Mouse (Mus musculus): ENCODE data around the gene Tecr. TPM values are rescaled to one million over a fixed set of nuclear protein-coding genes. Genes with fewer than 3 reads are reported as not detected.

The Tecr gene
- total and polyA plus RNA-seq, 3 experiments: 145 to 305 (median 216) TPM

DNA sequence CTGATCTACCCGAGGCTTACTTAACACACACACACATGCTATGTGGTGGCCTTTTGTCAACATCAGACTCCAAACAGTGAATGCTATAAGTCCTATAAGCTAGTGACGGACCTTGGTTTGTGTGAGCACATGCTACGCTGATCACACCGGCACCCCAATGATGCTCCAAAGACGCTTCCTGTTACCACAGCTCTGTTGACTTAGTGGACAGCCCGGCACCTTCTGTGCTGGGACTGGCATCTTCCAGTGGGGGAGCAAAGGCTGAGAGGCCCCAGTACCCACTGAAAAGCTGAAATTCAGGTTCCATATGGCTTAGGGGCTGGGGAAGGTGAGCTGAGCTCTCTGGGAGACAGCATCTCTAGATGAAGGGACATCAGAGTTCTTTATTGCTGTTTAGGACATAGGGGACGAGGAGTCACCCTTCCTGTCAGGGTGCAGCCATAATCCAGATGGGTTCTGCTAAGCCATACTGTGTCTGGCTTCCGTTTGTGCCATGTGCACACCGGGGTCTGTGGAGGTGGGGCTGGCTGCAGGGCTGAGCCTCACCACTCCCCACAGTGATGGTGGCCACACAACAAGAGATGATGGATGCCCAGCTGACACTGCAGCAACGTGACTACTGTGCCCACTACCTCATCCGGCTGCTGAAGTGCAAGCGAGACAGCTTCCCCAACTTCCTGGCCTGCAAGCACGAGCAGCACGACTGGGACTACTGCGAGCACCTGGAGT is 37.3 kb downstream of the Tecr start:
- Histone ChIP-seq H3K4me3 (ENCODE audit: low read depth, low read length) (no peak overlapping the region), H3K4me1 (ENCODE audit: insufficient read depth, low read depth, low read length) (peaks cover 67% of the 10 kb centered on the region), H3K27me3 (ENCODE audit: insufficient read depth, low read length) (no peaks in the 10 kb centered on the region), H3K36me3 (replicated peaks) (peaks cover 74% of the 10 kb centered on the region), H3K9me3 (replicated peaks) (no peaks in the 10 kb centered on the region)
- DNase-seq (ENCODE audit: low spot score) (no peak), ATAC-seq (ENCODE audit: extremely low read depth, insufficient number of reproducible peaks, low FRiP score, poor library complexity, severe bottlenecking) (no peak)
- no peak for TF ChIP-seq GATA2 (IDR thresholded peaks at IDR 0.05; ENCODE audit: borderline replicate concordance, low read depth, low read length)
- TF ChIP-seq GATA1 (IDR thresholded peaks at IDR 0.05; ENCODE audit: borderline replicate concordance, low read length): no peak
- TF ChIP-seq CTCF (IDR thresholded peaks at IDR 0.05; ENCODE audit: low read depth, low read length): no peak
- no peak for TF ChIP-seq POLR2AphosphoS5 (IDR thresholded peaks at IDR 0.05; ENCODE audit: insufficient replicate concordance, low read depth, low read length)

DNA sequence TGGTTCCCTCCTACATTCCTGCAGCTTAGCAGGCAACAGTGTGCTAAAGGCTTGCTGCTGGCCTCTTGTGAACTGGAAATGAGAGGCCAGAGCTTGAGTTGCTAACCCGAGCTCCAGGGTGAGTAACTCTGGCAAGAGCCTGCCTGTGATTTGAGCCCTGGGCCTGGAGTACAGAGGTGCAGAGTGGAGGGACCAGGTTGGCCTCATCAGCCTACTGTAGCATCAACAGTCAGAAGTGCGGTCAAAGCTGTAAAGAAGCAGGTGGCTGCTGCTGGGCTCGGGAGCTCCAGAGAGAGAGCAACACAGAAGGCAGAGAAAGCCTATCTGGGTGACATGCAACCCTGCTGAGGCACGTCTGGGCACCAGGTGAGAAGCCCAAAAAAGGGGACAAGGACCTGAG is 38.6 kb downstream of the Tecr start:
- peaks cover 61% of the 10 kb centered on the region for H3K4me1 ChIP-seq (ENCODE audit: insufficient read depth, low read depth, low read length)
- H3K9me3 ChIP-seq (replicated peaks): no peaks in the 10 kb centered on the region
- ATAC-seq (ENCODE audit: extremely low read depth, insufficient number of reproducible peaks, low FRiP score, poor library complexity, severe bottlenecking) (no peak), DNase-seq (ENCODE audit: low spot score) (no peak)
- H3K4me3 ChIP-seq (ENCODE audit: low read depth, low read length): no peak overlapping the region
- peaks cover 62% of the 10 kb centered on the region for H3K36me3 ChIP-seq (replicated peaks)
- H3K27me3 ChIP-seq (ENCODE audit: insufficient read depth, low read length): no peaks in the 10 kb centered on the region
- TF ChIP-seq POLR2AphosphoS5 (IDR thresholded peaks at IDR 0.05; ENCODE audit: insufficient replicate concordance, low read depth, low read length) (no peak), GATA1 (IDR thresholded peaks at IDR 0.05; ENCODE audit: borderline replicate concordance, low read length) (no peak), CTCF (IDR thresholded peaks at IDR 0.05; ENCODE audit: low read depth, low read length) (no peak)

DNA sequence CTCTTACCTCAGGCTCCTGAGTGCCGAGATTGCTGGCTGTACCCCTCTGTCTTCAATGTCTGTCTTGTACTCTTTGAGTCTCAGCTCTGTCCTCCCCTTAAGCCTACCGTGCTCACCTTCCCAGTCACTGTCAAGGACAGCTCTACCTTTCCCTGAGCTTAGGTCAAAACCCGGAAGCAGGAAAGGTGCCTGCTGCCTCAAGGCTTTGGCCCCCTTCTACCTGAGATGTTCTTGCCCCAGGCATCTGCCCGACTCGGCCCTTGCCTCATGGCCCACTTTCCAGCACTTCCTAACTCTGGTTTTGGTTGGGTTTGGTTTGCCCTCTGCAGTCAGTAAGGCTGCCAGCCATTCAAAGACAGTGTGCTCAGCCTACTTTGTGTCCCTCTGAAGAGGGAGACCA is 39.0 kb downstream of the Tecr start:
- H3K9me3 ChIP-seq (replicated peaks): no peaks in the 10 kb centered on the region
- H3K36me3 ChIP-seq (replicated peaks): peaks cover 58% of the 10 kb centered on the region
- TF ChIP-seq TAL1 (conservative IDR thresholded peaks at IDR 0.05; ENCODE audit: low read depth, low read length) (no peak), GATA2 (IDR thresholded peaks at IDR 0.05; ENCODE audit: borderline replicate concordance, low read depth, low read length) (no peak), POLR2AphosphoS5 (IDR thresholded peaks at IDR 0.05; ENCODE audit: insufficient replicate concordance, low read depth, low read length) (no peak), GATA1 (IDR thresholded peaks at IDR 0.05; ENCODE audit: borderline replicate concordance, low read length) (no peak), CTCF (IDR thresholded peaks at IDR 0.05; ENCODE audit: low read depth, low read length) (no peak)
- ATAC-seq (ENCODE audit: extremely low read depth, insufficient number of reproducible peaks, low FRiP score, poor library complexity, severe bottlenecking) (no peak), DNase-seq (ENCODE audit: low spot score) (no peak)
- peaks cover 57% of the 10 kb centered on the region for H3K4me1 ChIP-seq (ENCODE audit: insufficient read depth, low read depth, low read length)
- H3K4me3 ChIP-seq (ENCODE audit: low read depth, low read length): no peak overlapping the region
- H3K27me3 ChIP-seq (ENCODE audit: insufficient read depth, low read length): no peaks in the 10 kb centered on the region

DNA sequence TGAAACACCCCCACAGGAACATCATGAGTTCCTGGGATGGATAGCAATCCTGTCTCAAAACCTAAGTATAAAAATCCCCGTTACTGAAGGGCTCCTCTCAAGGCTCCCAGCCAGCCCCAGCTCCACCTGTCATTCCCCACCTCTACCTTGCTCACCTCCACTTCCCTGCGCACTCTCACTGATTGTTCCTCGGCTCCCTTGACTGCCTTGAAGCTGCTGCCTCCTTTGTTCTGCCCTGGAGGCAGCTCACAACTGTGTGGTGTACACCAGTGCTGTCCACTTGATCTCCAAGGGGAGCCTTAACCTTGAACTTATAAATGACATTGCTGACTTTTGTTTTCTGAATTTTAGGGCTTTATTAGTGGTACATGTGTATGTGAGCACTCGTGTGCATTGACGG is 39.6 kb downstream of the Tecr start:
- no peaks in the 10 kb centered on the region for H3K27me3 ChIP-seq (ENCODE audit: insufficient read depth, low read length)
- peaks cover 52% of the 10 kb centered on the region for H3K4me1 ChIP-seq (ENCODE audit: insufficient read depth, low read depth, low read length)
- ATAC-seq (ENCODE audit: extremely low read depth, insufficient number of reproducible peaks, low FRiP score, poor library complexity, severe bottlenecking): no peak
- peak overlapping the region; percentile 85; the same call in 1 of the 2 replicates for H3K4me3 ChIP-seq (ENCODE audit: low read depth, low read length)
- H3K9me3 ChIP-seq (replicated peaks): no peaks in the 10 kb centered on the region
- H3K36me3 ChIP-seq (replicated peaks): peaks cover 51% of the 10 kb centered on the region
- DNase-seq (ENCODE audit: low spot score): no peak
- TF ChIP-seq CTCF (IDR thresholded peaks at IDR 0.05; ENCODE audit: low read depth, low read length): no peak
- TF ChIP-seq POLR2AphosphoS5 (IDR thresholded peaks at IDR 0.05; ENCODE audit: insufficient replicate concordance, low read depth, low read length): no peak
- no peak for TF ChIP-seq GATA2 (IDR thresholded peaks at IDR 0.05; ENCODE audit: borderline replicate concordance, low read depth, low read length)
- no peak for TF ChIP-seq TAL1 (conservative IDR thresholded peaks at IDR 0.05; ENCODE audit: low read depth, low read length)
- TF ChIP-seq GATA1 (IDR thresholded peaks at IDR 0.05; ENCODE audit: borderline replicate concordance, low read length): no peak

DNA sequence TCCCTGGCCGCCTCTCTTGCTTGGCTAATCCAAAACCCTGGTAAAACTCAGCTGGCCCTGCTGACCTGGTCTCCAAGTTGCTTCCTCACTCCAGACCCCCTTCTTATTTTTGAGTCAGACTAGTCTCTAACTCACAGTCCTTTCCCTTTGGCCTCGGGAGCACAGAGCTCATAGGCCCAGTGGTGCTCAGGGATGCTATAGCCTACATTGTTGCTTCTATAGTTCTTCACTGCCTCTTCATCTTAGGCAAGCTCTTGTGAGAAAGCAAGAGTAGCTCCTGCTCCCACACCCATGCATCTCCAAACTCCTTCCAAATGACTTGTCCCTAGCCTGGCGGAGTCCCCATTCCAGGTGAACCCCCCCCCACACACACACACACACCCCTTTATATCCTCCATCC is 40.1 kb downstream of the Tecr start:
- H3K27me3 ChIP-seq (ENCODE audit: insufficient read depth, low read length): peaks cover 3% of the 10 kb centered on the region
- ATAC-seq (ENCODE audit: extremely low read depth, insufficient number of reproducible peaks, low FRiP score, poor library complexity, severe bottlenecking) (no peak), DNase-seq (ENCODE audit: low spot score) (no peak)
- TF ChIP-seq TAL1 (conservative IDR thresholded peaks at IDR 0.05; ENCODE audit: low read depth, low read length) (no peak), POLR2AphosphoS5 (IDR thresholded peaks at IDR 0.05; ENCODE audit: insufficient replicate concordance, low read depth, low read length) (no peak), GATA2 (IDR thresholded peaks at IDR 0.05; ENCODE audit: borderline replicate concordance, low read depth, low read length) (no peak), GATA1 (IDR thresholded peaks at IDR 0.05; ENCODE audit: borderline replicate concordance, low read length) (no peak), CTCF (IDR thresholded peaks at IDR 0.05; ENCODE audit: low read depth, low read length) (no peak)
- peaks cover 47% of the 10 kb centered on the region for H3K36me3 ChIP-seq (replicated peaks)
- H3K4me3 ChIP-seq (ENCODE audit: low read depth, low read length): peak overlapping the region; percentile 85; the same call in 1 of the 2 replicates
- H3K4me1 ChIP-seq (ENCODE audit: insufficient read depth, low read depth, low read length): peaks cover 53% of the 10 kb centered on the region
- H3K9me3 ChIP-seq (replicated peaks): no peaks in the 10 kb centered on the region

DNA sequence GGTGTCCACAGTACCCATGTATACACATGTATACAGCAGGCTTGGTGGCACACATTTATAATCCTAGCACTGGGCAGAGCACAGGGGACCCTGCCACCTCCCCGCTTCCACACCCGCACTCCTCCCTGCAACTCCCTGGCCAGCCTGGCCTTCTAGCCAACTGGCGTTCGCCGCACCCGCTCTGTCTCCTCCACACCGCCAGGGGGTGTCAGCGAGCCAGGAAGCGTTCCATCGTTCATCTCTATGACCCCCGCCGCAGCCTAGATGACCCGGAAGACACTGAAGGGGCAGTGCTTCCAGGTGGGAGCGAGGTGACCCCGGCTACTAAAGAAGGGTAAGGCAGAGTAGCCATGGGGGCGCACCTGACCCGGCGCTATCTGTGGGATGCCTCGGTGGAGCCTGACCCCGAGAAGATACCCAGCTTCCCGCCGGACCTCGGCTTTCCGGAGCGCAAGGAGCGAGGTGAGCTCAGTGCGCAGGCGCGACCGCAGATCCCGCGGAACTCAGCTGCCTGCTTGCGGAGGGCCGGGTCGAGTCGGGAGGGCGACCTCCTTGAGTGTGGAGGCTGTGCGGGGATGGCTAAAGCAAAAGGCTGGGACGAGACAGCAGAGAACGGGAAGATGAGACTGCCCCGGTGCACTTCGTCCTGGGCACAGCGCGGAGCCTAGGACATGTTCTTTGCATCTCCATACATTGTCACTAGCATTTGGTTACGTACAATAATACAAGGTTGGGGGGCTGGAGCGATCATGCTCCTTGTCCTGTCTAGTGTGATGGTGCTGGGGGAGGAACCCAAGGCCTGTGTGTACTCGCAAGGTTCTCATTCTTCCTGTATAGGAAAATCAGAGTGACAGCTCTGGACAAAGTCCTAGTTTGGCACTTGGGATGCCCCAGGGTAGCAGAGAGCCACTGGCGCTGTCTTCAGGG is 41.0 kb downstream of the Tecr start, which contains the start of gene Ndufb7:
TSS of gene Ndufb7 (plus strand) at position 203 of the 927 bp plus-strand sequence.
- Histone ChIP-seq H3K36me3 (replicated peaks) (peaks cover 37% of the 10 kb centered on the region), H3K4me3 (ENCODE audit: low read depth, low read length) (peak within 1 kb of the TSS; percentile 85), H3K9me3 (replicated peaks) (no peaks in the 10 kb centered on the region), H3K4me1 (ENCODE audit: insufficient read depth, low read depth, low read length) (peaks cover 45% of the 10 kb centered on the region), H3K27me3 (ENCODE audit: insufficient read depth, low read length) (peaks cover 9% of the 10 kb centered on the region)
- TF ChIP-seq TAL1 (conservative IDR thresholded peaks at IDR 0.05; ENCODE audit: low read depth, low read length): no peak
- no peak for TF ChIP-seq CTCF (IDR thresholded peaks at IDR 0.05; ENCODE audit: low read depth, low read length)
- no peak for TF ChIP-seq GATA1 (IDR thresholded peaks at IDR 0.05; ENCODE audit: borderline replicate concordance, low read length)
- no peak for TF ChIP-seq GATA2 (IDR thresholded peaks at IDR 0.05; ENCODE audit: borderline replicate concordance, low read depth, low read length)
- TF ChIP-seq POLR2AphosphoS5 (IDR thresholded peaks at IDR 0.05; ENCODE audit: insufficient replicate concordance, low read depth, low read length): no peak
- ATAC-seq (ENCODE audit: extremely low read depth, insufficient number of reproducible peaks, low FRiP score, poor library complexity, severe bottlenecking): peak; percentile 82
- DNase-seq (ENCODE audit: low spot score): peak; percentile 77

Data from G1E (cell line).